Mouse (Mus musculus) ES-E14 (cell line): Measurements from ENCODE around the gene Bicral.

Experiments used
- HCFC1 ChIP-seq: IDR thresholded peaks from 2 replicates; pipeline ENCODE4 v1.6.1; 2012; ENCODE audit warnings: low read length, inconsistent platforms, borderline replicate concordance; ENCODE audit not compliant: insufficient read depth
- ZNF384 ChIP-seq: IDR thresholded peaks from 2 replicates; pipeline ENCODE4 v1.6.1; 2012; ENCODE audit warnings: low read depth, low read length, inconsistent platforms

DNA sequence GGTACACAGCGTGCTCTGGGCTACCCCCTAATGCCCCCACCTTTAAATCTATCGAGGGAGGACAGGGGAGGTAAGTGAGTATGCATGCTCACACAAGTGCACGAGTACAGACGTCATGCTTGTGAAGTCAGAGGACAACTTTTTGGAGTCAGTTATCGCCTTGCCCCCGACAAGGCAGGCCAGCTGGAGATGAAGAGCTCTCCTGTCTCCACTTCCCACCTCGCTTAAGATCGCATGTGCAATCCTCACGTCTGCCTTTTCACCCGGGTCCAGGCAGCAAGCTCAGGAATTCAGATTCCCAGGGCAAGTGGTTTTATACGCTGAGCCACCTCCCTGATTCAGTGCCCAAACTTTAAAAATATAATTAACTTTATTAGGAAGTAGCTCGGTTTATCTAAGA is 13.0 kb downstream of the Bicral start:
- no peak for TF ChIP-seq HCFC1
- TF ChIP-seq ZNF384, result no peak
